Mouse (Mus musculus) kidney, adult 11 months (tissue): ENCODE results near the gene Mef2a.
"Not testable (repeated sequence)": the region's sequence is repeated elsewhere in the genome, so short reads cannot be mapped to it uniquely, and the experiment has no call there.

Experiments
- DNase-seq: peaks from one replicate; pipeline ENCODE4 v3.0.0; 2022

Mef2a gene

DNA sequence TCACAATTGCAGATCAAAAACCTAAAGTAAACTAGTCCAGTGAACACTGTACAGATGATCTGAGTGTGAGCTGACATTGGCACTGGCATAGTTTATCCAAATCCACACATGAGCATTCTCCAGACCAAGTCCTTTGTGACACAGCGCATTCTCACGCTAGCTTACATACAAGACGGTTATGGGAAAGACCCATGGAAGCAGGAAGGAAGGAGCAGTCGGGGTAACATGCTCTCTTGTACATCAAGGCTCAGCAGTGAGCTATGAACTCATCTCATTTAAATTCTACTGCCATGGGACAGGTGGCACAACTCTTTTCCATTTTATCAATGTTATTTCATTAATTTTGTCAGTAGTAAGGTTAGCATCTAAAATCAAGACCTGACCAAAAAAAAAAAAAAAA is 3.0 kb downstream of the Mef2a start:
- no peak for DNase-seq

DNA sequence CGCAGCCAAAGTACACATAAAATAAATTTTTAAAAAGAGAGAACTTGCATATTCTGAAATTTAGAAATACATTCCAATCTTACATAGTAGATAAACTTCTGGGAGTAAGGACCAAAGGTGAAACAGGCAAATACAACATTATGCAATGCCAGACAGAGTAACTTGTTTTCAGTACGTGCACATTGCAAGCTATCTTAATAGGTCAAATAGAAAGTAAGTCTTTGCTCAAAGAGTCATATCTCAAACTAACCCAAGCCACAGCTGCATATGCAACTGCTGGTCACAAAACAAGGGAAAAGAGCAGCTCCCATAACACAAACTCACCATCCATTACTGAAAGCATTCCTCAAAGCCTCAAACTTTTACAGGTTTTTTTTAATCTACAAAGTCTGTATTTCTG is 4.3 kb downstream of the Mef2a start:
- no peak for DNase-seq

DNA sequence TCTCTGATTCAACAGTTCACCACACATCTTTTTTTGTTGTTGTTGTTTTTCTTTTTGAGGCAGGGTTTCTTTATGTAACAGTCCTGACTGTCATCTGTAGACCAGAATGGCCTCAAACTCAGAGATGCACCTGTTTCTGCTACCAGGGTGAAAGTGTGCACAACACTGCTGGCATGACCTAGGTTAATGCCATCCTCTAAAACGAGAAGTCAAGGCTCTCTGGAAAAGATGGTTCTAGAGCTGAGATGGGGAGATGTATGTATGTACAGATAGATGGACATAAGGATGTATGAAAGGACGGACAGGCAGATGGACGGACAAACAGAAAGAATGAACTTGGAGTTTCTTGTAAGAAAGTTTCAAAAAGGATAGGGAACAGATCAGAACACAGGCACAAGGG is 12.1 kb downstream of the Mef2a start:
- DNase-seq = no peak

DNA sequence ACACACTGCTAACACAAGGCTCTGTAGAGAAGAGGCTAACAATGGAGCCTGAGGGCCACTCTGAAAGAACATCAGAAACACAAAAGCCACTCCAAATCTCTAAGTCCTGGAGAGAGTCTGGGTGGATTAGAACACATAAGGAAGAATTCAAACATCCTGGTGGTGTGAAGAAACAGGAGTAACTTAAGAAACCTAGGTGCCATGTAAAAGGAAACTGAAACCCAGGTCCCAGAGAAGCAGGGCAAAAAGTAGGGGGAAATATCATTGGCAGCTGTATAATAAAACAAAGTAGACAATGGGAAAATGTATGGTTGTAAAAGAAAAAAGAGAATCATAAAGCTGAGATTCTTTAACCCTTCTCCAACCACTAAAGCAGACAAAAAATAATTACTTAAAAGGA is 12.8 kb downstream of the Mef2a start:
- no peak for DNase-seq

DNA sequence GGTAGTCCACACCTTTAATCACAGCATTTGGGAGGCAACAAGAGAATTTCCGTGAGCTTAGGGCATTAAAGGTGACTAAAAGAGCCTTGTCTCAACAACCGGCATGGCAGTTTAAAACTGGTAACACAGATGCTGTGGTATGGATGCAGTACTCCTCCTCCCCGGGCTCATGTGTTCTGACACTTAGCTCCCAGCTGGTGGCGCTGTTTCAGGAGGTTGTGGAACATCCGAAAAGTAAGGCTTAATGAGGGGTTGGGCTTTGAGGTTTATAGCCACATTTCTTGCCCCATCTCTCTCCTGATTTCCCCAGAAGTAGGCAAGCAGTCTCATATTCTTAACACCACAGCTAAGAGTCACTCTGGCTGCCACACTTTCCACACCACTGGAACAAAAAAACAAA is 16.8 kb downstream of the Mef2a start:
- DNase-seq = no peak

DNA sequence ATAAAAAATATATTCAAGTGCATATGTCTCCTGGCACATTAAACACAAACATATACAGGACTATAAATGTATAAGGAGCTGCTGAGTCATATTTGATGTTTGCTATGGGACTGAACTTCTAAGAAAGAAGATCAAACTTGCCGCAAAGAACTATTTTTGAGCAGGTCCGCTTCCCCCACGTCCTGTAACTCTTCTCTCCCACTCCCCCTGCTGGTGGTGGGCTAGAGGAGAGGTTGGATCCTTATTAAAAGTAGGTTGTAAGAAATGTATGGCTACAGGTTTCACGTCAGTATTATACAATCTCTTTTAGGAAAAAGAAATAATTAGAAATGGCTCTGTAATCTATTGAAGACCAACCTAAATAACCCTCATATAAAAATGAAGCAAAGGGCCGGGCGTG is 19.0 kb downstream of the Mef2a start:
- no peak for DNase-seq

DNA sequence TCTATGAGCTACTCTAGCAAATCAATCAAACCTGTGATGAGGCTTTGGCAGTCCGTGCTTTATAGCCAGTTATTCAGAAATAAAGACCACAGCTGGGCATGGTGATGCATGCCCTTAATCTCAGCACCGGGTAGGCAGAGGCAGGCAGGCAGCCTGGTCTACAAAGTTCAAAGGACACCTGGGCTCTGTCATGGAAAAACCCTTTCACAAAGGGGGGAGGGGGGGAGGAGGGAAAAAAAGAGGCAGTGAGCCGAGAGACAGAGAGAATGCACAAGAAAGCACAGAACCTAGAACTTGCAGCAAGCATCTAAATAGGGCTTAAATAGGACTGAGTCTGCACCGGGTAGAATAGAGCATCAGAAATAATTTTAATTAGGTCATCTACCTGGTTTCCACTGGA is 19.7 kb downstream of the Mef2a start:
- no peak for DNase-seq

DNA sequence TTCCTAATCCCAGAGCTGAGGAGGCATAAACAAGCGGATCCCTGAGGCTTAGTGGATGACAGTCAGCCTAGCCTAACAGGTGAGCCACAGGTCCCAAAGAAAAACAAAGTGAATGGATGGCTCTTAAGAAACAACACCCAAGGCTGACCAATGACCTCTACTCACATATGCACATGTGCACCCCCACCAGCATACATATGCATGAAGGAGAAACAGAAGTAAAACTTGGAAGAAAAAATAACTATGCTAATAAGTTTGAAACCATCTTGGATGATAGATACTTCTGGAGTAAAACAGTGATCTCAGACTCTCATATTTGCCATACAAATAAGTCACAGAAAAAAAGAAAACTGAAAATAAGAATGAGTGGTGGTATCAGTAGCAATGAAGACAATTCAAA is 28.2 kb downstream of the Mef2a start:
- DNase-seq = no peak

DNA sequence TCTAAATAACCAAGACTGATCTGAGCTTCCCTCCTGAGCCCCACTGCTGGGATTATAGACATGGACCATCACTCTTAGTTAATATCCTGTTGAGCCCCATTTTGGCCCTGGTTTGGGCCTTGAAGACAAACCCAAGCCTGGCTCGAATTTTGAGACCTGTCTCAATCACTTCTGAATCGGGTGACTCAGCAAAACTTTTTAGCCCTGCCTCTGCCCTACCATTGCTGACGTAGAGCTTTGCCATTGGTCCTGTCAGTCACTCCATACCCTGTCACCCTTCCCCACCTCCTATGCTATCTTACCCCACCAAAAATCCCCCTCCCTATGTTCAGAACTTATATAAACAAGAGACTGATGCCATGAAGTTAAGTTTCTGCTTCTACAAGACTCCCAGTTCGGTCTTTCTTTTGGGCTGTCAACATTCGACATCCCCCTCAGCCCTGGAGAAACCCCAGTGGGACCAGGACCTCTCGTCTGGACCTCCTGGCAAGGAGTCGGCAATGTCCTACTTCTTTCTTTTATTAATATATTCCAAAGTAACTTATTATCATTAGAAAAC is 30.5 kb downstream of the Mef2a start:
- no peak for DNase-seq

DNA sequence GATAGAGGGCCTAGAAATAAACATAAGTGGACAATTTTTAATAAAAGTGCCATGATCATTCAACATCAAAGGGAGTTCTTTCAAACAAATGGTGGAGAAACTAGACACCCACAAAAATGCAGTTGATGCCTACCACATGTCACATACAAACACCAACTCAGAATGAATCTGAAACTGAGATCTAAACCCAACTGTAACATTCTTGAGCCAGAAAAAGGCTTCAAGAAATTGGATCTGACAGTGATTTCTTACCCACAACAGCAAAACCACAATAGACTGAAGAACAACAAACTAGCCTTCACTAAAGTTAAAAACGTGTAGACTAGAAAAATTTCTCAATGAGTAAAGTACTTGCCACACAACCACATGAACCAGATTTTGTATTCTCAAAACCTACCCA is 52.3 kb downstream of the Mef2a start:
- DNase-seq = no peak

DNA sequence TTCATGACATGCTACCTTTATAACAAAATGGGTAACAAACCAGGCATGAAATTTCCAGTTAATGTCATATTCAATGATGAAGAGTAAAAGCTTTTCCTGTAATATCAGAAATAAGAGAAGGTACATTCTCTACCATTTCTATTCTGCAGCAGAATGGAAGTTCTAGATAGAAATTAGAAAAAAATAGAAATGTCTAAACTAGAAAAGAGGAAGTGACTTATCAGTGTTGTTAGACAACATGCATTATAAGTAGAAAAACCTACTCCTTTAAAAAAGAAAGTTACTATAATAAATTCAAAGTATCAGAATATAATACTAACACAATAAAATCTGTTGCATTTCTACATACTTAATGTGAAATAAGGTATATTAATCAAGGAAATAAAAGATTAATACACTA is 54.0 kb downstream of the Mef2a start:
- no peak for DNase-seq

DNA sequence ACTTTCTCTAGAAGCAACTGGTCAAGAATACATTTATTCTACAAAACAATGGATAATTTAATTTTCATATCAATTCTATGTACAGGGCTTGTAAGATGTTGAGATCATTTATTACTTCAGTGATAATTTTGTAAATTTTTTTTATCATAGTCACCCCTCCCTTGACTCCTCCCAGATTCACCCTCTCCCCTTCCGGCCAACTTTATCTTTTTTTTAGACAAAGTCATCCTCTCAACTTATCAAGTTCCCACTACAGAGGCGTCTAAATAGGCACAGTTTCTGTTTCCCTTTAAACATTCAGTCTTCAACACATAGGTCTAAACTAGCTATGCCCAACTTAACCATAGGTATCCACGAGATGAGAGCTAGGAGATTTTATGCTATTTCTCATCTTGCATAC is 59.5 kb downstream of the Mef2a start:
- no peak for DNase-seq

DNA sequence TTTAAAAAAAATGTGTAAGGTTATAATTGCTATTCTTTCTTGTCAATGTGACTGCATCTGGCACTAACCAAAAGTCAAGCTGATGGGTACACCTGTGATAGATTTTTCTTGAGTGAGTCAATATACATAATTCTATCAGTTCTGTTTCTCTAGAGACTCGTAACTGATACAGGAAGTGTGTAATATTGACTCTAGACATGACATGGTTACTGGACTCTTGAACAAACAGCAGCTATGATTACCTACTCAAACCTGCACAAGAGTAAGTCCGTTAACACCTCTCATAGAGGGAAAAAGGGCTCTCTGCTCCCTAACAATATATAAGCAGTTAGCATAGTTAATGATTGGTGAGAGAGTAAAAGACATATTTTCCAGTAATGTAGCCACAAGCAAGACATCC is 62.5 kb downstream of the Mef2a start:
- DNase-seq = no peak

DNA sequence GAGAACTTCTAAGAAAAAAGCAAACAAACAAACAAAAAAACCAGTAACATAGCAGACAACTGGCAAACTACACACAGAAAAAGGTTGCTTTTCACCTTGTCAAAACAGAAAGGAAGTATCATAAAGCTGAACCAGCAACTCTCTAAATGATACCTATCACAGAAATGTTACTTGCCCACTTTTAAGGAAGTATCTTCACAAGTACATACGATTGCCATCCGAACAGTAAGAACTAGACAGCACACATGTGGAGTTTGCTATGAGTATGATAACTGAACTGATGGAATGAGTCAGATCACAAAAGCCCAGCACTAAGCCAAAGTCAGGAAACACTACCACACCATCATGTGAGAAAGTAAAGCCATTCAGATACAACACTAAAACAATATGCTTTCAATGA is 64.6 kb downstream of the Mef2a start:
- no peak for DNase-seq

DNA sequence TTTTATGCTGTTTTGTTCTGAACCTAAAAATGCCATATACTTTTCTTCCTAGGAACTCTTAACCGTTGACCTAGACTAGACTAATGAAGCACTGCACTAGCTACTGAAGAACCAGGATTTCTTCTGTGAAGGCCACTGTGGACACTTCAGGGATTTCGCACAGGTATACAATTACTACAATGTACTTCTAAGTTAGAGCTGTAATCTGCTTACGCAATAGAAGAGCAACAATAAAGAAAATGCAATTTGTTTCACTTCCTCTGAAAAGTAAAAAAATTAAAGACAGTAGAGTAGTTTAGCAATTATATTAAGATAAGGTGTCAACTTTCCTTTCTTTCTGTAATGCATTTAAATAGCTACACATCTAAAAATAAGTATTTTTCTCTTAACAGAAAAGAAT is 65.6 kb downstream of the Mef2a start:
- no peak for DNase-seq

DNA sequence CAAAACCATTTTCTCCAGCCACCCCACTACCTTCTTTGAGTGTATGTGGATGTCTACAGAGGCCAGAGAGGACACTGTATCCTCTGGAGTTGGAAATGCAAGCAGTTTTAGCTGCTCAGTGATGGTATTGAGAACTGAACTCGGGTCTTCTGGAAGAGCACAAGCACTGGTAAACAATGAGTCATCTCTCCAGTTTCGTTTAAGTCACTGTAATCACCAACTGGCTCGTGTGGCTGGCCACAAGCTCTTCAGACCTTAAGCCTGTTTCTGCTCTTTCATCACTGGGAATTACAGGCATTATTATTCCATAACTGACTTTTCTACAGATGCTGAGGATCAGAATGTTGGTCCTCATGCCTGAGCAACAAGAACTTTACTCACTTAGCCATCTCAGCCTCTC is 67.7 kb downstream of the Mef2a start:
- no peak for DNase-seq

DNA sequence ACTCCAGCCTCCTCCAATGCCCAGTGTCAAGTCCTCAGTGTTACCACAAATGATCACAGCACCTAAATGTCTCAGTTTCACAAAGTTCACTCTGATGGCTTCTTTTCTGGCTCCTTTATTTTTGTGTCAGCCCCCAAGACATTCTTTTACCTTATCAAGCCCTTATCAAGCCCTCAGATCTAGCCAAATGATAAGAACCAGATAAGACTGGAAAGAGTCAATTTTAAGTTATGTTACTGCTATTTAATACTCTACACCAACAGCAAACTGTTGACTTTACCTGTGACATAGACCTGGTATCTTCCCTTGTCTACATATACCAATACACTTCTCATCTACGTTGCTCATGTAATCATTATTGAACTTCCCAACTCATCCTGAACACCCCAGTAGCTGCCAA is 76.2 kb downstream of the Mef2a start:
- no peak for DNase-seq

DNA sequence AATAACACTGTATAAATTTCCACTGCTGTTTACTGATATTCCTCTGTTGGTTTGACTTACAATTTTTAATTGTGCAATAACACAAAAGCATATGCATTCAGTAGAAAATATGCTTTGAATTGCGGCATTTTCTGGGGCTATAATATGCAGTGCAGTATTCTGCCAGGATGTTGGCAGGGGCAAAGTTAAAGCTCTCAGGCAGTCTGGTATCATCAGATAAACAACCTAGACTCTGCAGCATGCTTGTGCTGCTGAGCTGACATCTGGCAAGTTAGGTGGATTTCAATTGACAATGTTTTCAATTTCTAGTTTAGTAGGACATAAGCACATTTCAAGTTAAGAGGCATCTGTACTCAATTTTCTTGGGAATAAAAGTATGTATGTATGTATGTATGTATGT is 81.3 kb downstream of the Mef2a start:
- no peak for DNase-seq

DNA sequence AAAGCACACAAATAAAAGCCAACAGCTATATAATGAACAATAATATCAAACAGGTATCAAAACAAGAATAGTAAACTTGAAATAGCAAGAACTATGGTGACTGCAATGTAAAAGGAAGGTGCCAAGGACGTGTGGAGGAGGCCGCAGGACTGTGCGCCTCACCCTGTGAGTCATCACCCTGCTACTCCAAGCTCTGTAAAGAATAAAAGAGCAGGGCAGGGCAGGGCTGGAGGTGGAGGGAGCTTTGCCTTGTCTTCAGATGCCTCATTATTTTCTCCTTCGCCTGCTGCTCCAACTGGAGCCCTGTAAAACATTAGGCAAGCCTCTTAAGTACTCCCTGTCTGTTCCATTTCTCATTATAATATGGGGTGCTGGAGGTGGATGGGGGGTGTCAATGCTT is 85.2 kb downstream of the Mef2a start:
- no peak for DNase-seq

DNA sequence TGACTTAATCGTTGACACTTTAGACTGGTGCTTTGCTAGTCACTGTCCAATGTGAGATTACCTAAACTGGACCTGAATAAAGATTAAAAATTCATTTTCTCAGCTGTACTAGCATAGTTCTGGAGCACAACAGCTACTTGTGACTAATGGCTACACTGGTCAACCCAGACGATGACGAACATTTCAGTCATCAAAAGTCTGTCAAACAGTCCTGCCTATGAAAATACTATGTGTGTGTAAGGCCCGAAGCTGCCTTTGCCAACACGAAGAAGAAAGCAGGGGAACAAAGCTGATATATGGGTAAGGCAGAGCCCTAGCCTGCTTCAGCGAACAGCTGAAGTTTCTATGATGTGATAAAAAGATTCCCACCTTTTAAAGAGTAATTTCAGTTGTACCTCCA is 89.1 kb downstream of the Mef2a start:
- DNase-seq = no peak

DNA sequence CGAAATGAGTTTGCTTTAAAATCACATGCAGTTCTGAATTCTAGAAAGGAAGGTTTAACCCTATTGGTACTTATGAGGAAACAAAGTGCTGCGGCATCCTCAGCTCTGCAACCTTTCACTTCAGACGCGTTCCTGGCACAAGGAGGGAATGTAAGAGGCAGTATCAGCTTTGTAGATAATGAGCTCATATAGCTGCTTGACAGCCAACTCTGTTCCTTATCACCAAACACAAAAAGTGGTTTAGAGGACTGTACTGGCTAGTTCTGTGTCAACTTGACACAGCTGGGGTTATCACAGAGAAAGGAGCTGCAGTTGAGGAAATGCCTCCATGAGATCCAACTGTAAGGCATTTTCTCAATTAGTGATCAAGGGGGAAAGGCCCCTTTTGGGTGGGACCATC is 102.2 kb downstream of the Mef2a start:
- not testable (repeated sequence) for DNase-seq

DNA sequence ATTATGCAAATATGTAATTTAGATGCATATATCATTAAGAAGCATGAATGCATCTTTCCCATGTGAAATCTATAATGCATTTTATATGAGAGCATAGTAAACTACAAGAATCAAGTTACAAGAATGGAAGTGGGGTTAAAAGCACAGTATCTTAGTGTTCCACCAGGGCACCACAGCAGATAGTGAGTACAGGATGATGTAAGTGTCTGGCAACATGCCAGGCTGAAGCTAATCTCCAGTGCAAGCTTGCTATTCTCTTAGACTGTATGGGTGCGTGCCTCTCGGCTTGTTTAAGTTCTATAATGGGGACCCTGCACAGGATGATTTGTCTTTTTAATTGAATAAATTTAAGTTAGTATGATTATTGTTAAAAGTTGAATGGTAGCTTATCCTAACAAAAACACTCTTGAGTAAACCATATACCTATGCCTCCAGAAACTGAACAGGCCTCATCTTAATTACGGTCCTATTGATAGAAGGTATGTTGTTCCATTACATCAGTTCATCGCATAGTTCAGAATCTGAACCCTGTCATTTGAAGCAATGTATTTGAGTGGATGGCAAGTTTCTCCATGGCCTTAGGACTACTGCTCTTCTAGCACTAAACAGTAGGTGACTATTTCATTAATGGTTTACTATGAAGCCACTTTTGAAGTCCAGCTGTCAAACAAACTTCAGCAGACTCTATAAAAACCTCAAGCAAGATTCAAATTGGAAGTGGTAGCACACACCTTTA is 112.7 kb downstream of the Mef2a start:
- DNase-seq = peak; percentile 50

DNA sequence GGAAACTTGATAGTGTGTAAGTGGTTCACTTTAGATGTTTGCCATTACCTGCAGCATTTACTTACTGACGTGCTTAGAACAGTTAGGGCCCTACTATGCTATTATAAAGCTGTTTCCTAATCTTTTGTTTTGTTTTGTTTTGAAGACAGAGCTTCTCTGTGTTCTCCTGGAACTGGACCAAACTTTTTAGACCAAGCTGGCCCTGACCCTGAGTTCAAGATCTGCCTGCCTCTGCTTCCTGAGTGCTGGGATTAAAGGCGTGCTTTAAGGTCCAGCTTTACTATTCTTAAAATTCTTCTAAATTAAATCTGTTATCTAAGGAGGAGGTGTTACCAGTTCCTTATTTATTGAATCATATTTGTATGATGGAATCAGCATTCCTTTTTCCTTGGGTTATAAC is 126.6 kb downstream of the Mef2a start:
- no peak for DNase-seq

DNA sequence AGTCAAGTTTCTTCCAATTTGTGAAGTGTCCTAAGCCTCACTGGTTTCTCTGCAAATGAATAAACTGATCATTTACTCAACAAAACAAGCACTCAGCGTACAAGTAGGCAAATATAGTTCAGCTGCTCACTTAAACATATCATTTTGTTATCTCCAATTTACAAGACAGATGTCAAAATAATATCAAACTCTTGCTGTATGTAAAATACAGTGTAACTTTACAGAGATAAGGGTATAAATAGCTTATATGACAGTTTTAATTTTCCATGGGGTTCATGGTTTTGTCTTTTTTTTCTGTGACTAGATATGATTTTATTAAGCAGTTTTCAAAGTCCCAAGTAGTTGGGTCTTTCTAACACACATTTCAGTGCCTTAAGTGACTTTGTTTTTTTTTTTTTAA is 127.4 kb downstream of the Mef2a start:
- no peak for DNase-seq

DNA sequence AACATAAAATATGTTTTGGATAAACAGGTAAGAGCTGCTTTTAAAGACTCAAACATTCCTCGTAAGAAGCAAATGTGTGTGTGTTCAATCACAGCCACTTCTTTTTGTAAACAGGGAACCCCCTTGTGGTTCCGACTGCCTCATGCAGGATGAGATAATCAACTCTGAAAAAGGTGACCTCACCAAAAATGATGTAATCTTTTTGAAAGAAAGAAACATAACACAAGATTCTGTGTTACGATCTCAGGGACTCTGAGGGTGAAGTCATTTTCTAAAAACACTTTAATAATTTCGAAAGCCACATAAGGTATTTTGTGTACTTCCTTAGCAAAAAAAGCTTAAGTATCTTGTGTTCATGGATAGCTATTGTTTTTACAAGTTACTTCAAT is 128.8 kb downstream of the Mef2a start:
- no peak for DNase-seq
